25 mouse cellular contexts compared by ENCODE assay signal in the genomic region with DNA sequence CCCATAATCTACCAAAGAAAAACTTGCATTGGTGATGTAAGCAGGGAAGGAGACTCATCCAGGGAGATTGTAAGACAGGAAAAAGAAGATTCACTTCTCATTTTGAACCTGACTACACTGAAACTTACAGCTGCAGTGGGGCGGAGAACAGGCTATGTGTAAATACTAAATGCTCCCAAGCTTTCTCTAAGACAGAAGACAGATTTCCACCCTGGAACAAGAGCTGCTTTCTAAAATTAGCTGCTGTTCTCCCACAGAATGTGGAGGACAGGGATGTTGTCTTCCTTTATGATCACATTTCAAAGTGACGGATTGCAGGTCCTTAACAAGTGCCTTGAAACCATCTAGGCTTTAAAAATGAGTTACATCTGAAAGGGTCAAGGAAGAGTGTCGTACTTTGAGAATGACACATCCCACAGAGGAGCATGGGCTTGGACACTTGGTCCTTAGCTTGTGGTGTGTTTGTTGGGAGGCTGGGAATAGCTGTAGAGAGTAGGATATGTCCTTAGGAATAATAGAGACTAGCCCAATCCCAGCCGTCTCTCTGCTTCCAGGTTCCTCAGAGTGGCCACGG.
A peak's percentile ranks its signal among the peaks of the same experiment; 100 is the strongest.
DNase-seq lines count a peak whose midpoint lies in the region; ATAC-seq lines count a peak whose summit lies in the region.
"Had no signal": no experiment of that assay in that cellular context is flagged by ENCODE, and none has a peak within 500 bp of the region (broad histone marks: within the 10 kb centered on the region; RNA-seq: fewer than 3 reads in every experiment).

No protein-coding gene starts in this region.

- no peaks in the 10 kb centered on the region for H3K4me1 ChIP-seq in kidney, embryonic 15.5 days
- H3K4me1 ChIP-seq: heart, embryonic 15.5 days; hindbrain, embryonic 10.5 days; hindbrain, embryonic 13.5 days had no signal

- no peaks in the 10 kb centered on the region for H3K27me3 ChIP-seq in kidney, embryonic 15.5 days
- H3K27me3 ChIP-seq: heart, embryonic 12.5 days; heart, embryonic 15.5 days; hindbrain, embryonic 13.5 days had no signal

- no peak for DNase-seq in frontal cortex, postnatal 25 days (ENCODE audit: low spot score in 2 of 2)
- no peak for DNase-seq in kidney, postnatal 14 days
- DNase-seq in layer of hippocampus, adult 9-11 months = peak; percentile 6
- no peak for DNase-seq in layer of hippocampus, adult 9-10 months (ENCODE audit: low spot score)
- peak; percentile 56 for DNase-seq in brain, adult 2 months (ENCODE audit: low read depth, low spot score)
- no peak for DNase-seq in thymus, adult 18-20 months
- DNase-seq: adrenal gland, adult 8-10 months; adrenal gland, postnatal 25 days; cerebellum, adult 18-20 months; cerebellum, adult 9-10 months; cerebellum, postnatal 14 days; forebrain, postnatal 0 days; gastrocnemius, postnatal 25 days; heart, adult 18-20 months; heart, postnatal 10 days; heart, postnatal 36 days had no signal

- WGBS in kidney, embryonic 15.5 days = 27% methylated on average over 5 of the region's 5 CpGs

- H3K9ac ChIP-seq in kidney, embryonic 15.5 days = no peak overlapping the region
- H3K9ac ChIP-seq: forebrain, postnatal 0 days; heart, embryonic 12.5 days; heart, embryonic 15.5 days; hindbrain, embryonic 13.5 days had no signal

- no peak overlapping the region for H3K4me2 ChIP-seq in kidney, embryonic 15.5 days
- H3K4me2 ChIP-seq: heart, embryonic 12.5 days; heart, embryonic 15.5 days; hindbrain, embryonic 13.5 days had no signal

- H3K4me3 ChIP-seq in kidney, embryonic 15.5 days (replicated peaks) = no peak overlapping the region
- H3K4me3 ChIP-seq: heart, embryonic 12.5 days; heart, embryonic 15.5 days; hindbrain, embryonic 10.5 days; hindbrain, embryonic 13.5 days had no signal

- peak; percentile 99 for ATAC-seq in frontal cortex, adult (ENCODE audit: low TSS enrichment)
- ATAC-seq in kidney, embryonic 15.5 days (replicated peaks; ENCODE audit: low FRiP score) = peak; percentile 92
- ATAC-seq: activated CD4-positive, CD25-positive, alpha-beta regulatory T cell, adult 4 months; forebrain, embryonic 14.5 days; forebrain, postnatal 0 days; hindbrain, embryonic 16.5 days had no signal

- no peaks in the 10 kb centered on the region for H3K36me3 ChIP-seq in kidney, embryonic 15.5 days
- H3K36me3 ChIP-seq: heart, embryonic 12.5 days; heart, embryonic 15.5 days; hindbrain, embryonic 10.5 days; hindbrain, embryonic 13.5 days had no signal

- H3K27ac ChIP-seq in kidney, embryonic 15.5 days = no peak overlapping the region
- H3K27ac ChIP-seq: heart, embryonic 15.5 days; hindbrain, embryonic 10.5 days; hindbrain, embryonic 13.5 days had no signal

- H3K9me3 ChIP-seq in kidney, embryonic 15.5 days (replicated peaks) = no peaks in the 10 kb centered on the region
- H3K9me3 ChIP-seq: heart, embryonic 12.5 days; heart, embryonic 15.5 days; hindbrain, embryonic 10.5 days; hindbrain, embryonic 13.5 days had no signal

Comparison
In these comparisons a context has a peak if more than half of its experiments do, and no peak if none do; other contexts are left out.
1. DNase-seq: peak in layer of hippocampus, adult 9-11 months (single experiment) and brain, adult 2 months (single experiment); none in frontal cortex, postnatal 25 days (0 of 2), kidney, postnatal 14 days (single experiment), layer of hippocampus, adult 9-10 months (single experiment) and thymus, adult 18-20 months (0 of 2).